Mouse (Mus musculus) olfactory bulb, adult 2 months (tissue): ENCODE results near the gene Ccdc116.

Experiments
- CTCF ChIP-seq: fragments of 200-500 bp; IDR thresholded peaks from 2 replicates; pipeline ENCODE4 v1.5.1; 2012; ENCODE audit warnings: low read depth, mild to moderate bottlenecking, low read length, moderate library complexity; ENCODE audit not compliant: insufficient read depth
- POLR2A ChIP-seq: fragments of 200-500 bp; IDR thresholded peaks from 2 replicates; pipeline ENCODE4 v1.6.1; 2012; ENCODE audit warnings: mild to moderate bottlenecking, low read depth, low read length, moderate library complexity; ENCODE audit not compliant: insufficient read depth

DNA sequence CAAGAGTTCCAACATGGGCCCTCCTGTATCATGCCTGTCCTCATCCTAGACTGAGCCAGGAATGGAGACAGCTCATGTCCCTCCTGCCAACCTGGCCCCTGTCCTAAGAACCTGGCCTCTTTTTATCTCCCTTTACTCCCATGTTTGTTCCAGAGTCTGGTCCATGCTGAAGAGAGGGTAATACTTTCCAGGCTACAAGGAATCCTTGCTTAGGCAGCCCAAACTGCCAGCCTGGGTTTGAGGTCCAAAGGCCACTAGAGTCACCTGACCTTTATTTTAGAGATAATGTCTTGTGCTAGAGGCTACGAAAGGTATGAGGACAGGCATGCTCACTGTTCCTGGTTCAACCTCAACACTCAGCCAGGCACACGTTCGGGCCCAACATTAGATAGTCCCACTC, 50.1 kb downstream of the Ccdc116 start:
- no peak for TF ChIP-seq POLR2A
- no peak for TF ChIP-seq CTCF
